Mouse (Mus musculus) midbrain, embryonic 16.5 days (tissue): ENCODE data around the gene Tecrl. TPM values are rescaled to one million over a fixed set of nuclear protein-coding genes. Genes with fewer than 3 reads are reported as not detected.
A peak's percentile ranks its signal among the peaks of the same experiment; 100 is the strongest.

ENCODE experiments used
- ATAC-seq: fragments of 200-750 bp; cut with Nextera tagmentation; 2 replicates; pipeline ENCODE4 v1.8.0; 2017; ENCODE audit warnings: moderate TSS enrichment
- H3K27ac ChIP-seq: fragments of 300-500 bp; sonication (generic); 2 replicates; pipeline ENCODE4 v1.5.1; 2014; ENCODE audit warnings: mild to moderate bottlenecking, low read length, mixed read lengths
- H3K27me3 ChIP-seq: fragments of 300-500 bp; sonication (generic); 2 replicates; pipeline ENCODE4 v1.6.1; 2014; ENCODE audit warnings: low read depth, low read length, mixed read lengths; ENCODE audit not compliant: control insufficient read depth, insufficient read depth
- H3K36me3 ChIP-seq: fragments of 300-500 bp; sonication (generic); 2 replicates; pipeline ENCODE4 v1.6.1; 2014; ENCODE audit warnings: mild to moderate bottlenecking, low read length, moderate library complexity, mixed read lengths; ENCODE audit not compliant: control insufficient read depth, insufficient read depth
- H3K4me1 ChIP-seq: fragments of 300-500 bp; sonication (generic); 2 replicates; pipeline ENCODE4 v1.6.1; 2014; ENCODE audit warnings: mild to moderate bottlenecking, low read length, mixed read lengths; ENCODE audit not compliant: control insufficient read depth, insufficient read depth
- H3K4me2 ChIP-seq: fragments of 300-500 bp; sonication (generic); 2 replicates; pipeline ENCODE4 v1.6.1; 2014; ENCODE audit warnings: mild to moderate bottlenecking, low read length, mixed read lengths
- H3K4me3 ChIP-seq: fragments of 300-500 bp; sonication (generic); 2 replicates; pipeline ENCODE4 v1.5.1; 2014; ENCODE audit warnings: low read depth, mild to moderate bottlenecking, low read length, moderate library complexity, mixed read lengths
- H3K9ac ChIP-seq: fragments of 300-500 bp; sonication (generic); 2 replicates; pipeline ENCODE4 v1.6.1; 2014; ENCODE audit warnings: low read depth, low read length, mixed read lengths
- H3K9me3 ChIP-seq: fragments of 300-500 bp; sonication (generic); replicated peaks from 2 replicates; pipeline ENCODE4 v1.6.1; 2014; ENCODE audit warnings: mild to moderate bottlenecking, low read length, mixed read lengths; ENCODE audit not compliant: control insufficient read depth, poor library complexity, severe bottlenecking
- WGBS: fragments of 180-500 bp; shearing (Covaris S2); extraction: QIAGEN DNeasy Blood & Tissue Kit; methylation state at CpG from one replicate; pipeline ENCODE4 v1.1.7; 2014; 5-methylcytosine and 5-hydroxymethylcytosine counted together
- polyA plus RNA-seq: library from polyadenylated mRNA; unstranded; fragments of >200 nt; fragmentation: Nextera tagmentation; extraction: Ambion mirVana; gene quantifications from 2 replicates; pipeline ENCODE4 v1.2.1, GENCODE M21; 2015

Gene Tecrl
- polyA plus RNA-seq = 0.08 and 0.24 TPM in 2 replicates

DNA sequence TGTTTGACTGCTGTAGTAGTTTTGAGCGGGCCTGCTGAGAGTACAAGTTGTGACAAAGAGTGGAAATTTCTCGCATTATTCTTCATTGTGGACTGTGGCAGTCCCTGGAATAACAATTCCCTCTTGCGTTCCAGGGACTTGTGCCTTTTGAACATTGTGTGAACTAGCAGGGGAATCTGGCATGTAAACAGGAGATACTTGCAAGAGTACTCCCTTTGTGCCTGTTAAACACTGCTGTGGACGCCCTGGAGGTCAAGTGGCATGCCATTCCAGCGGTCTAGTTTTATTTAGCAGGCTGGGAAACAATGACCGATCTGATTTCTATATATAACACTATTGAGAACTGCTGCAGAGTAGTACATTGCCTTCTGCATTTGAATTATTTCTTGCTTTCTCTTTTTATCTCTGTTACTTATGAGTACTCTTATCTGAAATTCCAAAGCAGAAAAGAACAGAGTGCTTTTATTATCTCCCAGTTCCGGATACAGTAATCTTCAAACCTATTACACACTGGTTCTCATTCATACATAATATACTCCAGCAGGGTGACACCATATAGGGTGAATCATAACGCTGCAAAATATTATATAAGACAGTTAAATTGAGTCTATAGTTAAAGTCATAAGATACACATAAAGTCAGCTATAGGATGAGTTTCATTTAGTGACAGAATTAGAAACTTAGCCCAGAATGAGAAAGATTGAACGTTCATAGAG is at the start of gene Tecrl:
Gene Tecrl, minus strand, starts transcription at position 350 of the 716 bp plus-strand sequence.
- peak within 1 kb of the TSS; percentile 22; the same call in 1 of the 2 replicates for H3K4me2 ChIP-seq
- H3K4me3 ChIP-seq = no peak within 1 kb of the TSS
- no peaks in the 10 kb centered on the region for H3K36me3 ChIP-seq
- ATAC-seq = no peak
- H3K27me3 ChIP-seq = no peaks in the 10 kb centered on the region
- 28% methylated on average over 9 of the region's 9 CpGs for WGBS
- no peak within 1 kb of the TSS for H3K27ac ChIP-seq
- H3K4me1 ChIP-seq = peaks cover 4% of the 10 kb centered on the region
- H3K9ac ChIP-seq = no peak within 1 kb of the TSS
- no peaks in the 10 kb centered on the region for H3K9me3 ChIP-seq

DNA sequence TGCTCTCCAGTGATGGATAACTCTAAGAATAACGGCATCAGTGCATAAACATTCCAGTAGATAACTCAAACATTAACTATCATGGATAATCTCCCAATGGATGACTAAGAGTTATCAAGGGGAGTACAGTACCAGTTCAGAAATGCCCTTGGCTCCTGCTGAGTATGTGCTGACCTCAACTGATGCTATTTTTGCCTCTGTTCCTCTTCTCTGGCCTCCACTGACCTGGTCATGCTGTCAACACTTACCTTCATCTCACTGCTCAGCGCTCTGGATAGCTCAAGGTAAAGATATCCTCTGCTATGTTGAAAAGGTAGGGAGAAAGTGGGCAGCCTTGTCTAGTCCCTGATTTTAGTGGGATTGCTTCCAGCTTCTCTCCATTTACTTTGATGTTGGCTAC is 30.0 kb upstream of the Tecrl start:
- Histone ChIP-seq H3K4me3 (no peak overlapping the region), H3K4me1 (no peaks in the 10 kb centered on the region), H3K9ac (no peak overlapping the region), H3K27me3 (no peaks in the 10 kb centered on the region), H3K36me3 (no peaks in the 10 kb centered on the region), H3K9me3 (no peaks in the 10 kb centered on the region), H3K4me2 (no peak overlapping the region), H3K27ac (no peak overlapping the region)
- ATAC-seq = no peak
- 81% methylated on average over 2 of the region's 2 CpGs for WGBS

DNA sequence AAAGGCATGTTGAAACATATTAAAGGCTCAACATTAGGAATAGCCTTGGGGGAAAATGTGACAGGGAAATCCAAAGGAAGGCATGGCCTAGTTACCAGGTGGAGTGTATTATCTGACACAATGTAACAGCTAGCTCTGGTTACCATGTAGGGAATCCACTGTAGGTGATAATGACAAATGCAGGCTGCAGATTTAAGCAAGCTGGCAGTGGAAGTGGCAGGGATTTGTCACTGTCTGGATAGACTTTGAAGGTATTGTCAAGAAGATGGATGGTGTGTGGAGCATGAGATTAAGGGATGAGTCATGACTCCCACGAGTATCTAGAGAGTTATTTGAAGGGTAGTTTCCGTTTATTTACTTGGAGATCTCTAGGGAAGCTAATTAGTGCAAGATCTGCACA is 3.4 kb downstream of the Tecrl start:
- ATAC-seq = no peak
- Histone ChIP-seq H3K4me1 (peaks cover 4% of the 10 kb centered on the region), H3K4me3 (no peak overlapping the region), H3K27ac (no peak overlapping the region), H3K9ac (no peak overlapping the region), H3K9me3 (no peaks in the 10 kb centered on the region), H3K4me2 (no peak overlapping the region), H3K36me3 (no peaks in the 10 kb centered on the region), H3K27me3 (no peaks in the 10 kb centered on the region)
- 50% methylated on average over 2 of the region's 2 CpGs for WGBS

DNA sequence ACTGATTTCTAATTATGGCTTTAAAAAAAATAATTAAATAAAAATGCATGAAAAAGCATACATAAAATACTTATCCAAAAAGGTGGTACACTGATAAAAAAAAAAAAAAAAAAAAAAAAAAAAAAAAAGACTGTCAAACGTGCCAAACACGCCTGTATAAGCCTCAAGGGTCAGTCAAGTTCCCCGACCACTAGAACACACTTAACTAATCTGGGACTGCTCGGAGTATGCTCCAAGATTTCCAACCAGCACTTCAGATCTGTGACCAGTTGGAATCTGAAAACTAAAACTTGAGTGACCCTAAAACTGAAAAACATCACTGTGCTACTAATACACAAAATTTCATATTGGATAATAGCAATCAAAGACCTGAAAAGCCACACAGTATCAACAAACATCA is 15.9 kb downstream of the Tecrl start:
- ATAC-seq = no peak
- H3K4me3 ChIP-seq = no peak overlapping the region
- 91% methylated on average over 4 of the region's 4 CpGs for WGBS
- no peak overlapping the region for H3K9ac ChIP-seq
- no peak overlapping the region for H3K4me2 ChIP-seq
- H3K27me3 ChIP-seq = no peaks in the 10 kb centered on the region
- H3K27ac ChIP-seq = no peak overlapping the region
- no peaks in the 10 kb centered on the region for H3K9me3 ChIP-seq
- H3K36me3 ChIP-seq = no peaks in the 10 kb centered on the region
- no peaks in the 10 kb centered on the region for H3K4me1 ChIP-seq

DNA sequence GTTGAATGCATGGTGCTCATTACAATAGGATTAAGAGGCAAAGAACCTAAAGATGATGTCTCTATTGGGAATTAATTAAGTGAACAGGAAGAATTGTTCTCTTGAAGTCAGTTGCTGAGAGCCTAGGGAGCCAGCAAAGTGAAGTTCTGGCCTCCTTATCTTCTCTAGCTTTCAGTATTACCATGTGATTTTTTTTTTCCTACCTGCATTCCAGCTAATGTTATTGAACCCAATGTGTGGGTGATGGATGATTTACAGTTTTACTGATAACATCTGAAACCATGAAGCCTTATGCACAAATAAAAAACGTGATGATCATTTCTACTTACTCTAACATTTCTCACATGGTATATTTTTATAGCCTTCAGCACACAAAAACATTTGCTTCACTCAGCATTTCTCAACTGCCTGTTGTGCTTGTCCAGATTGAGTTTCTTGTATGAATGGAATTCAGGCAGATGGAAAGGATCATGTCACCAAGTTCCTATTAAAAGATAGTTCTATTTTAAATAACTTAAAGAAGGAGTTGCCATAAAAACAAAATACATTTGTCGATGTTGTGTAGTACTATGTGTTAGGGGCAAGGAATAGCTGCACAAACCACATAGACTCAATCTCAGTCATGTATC is 87.7 kb downstream of the Tecrl start:
- Histone ChIP-seq H3K4me3 (no peak overlapping the region), H3K9ac (no peak overlapping the region), H3K36me3 (no peaks in the 10 kb centered on the region), H3K9me3 (peaks cover under 1% of the 10 kb centered on the region; the same call in 1 of the 2 replicates), H3K27ac (no peak overlapping the region), H3K27me3 (no peaks in the 10 kb centered on the region), H3K4me2 (no peak overlapping the region), H3K4me1 (no peaks in the 10 kb centered on the region)
- 73% methylated on average over 2 of the region's 2 CpGs for WGBS
- no peak for ATAC-seq

DNA sequence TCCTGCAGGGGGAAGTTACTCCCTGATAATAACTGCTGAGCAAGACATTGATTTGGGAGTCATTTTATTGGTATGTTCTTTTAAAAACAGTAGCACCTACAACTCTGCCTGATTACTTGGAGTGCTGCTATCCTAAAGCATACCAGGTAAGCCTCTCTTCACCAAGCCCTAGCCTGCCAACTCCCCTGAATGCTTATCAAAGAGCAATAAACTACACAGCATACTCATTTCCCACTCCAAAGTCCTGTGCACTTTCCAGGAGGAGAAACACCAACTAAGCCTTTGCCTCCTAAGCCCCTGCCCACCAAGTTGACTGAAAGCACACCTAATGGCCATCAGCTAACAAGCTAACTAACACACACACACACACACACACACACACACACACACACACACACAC is 94.9 kb downstream of the Tecrl start:
- H3K36me3 ChIP-seq = no peaks in the 10 kb centered on the region
- H3K27me3 ChIP-seq = no peaks in the 10 kb centered on the region
- peaks cover 4% of the 10 kb centered on the region; the same call in 1 of the 2 replicates for H3K9me3 ChIP-seq
- ATAC-seq = no peak
- H3K9ac ChIP-seq = no peak overlapping the region
- H3K4me1 ChIP-seq = no peaks in the 10 kb centered on the region
- no peak overlapping the region for H3K27ac ChIP-seq
- H3K4me3 ChIP-seq = no peak overlapping the region
- H3K4me2 ChIP-seq = no peak overlapping the region

DNA sequence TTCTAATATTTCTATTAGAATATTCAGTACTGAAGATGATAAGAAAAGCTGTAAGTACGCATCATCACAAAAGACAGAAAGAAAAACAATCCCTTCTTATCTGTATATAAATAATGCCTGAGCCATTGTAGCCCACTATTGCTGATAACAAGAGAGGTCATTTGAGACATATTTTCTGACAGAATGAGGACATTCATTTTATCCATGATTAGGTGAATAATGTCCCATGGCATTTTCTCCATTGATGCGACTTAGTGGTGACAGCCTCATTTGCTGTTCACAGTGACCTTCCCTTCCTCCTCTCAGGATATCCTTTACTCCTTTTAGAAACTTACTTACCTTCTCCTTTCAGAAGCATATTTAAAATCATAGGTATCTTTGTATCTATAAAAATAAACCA is 100.9 kb downstream of the Tecrl start:
- no peaks in the 10 kb centered on the region for H3K36me3 ChIP-seq
- no peak for ATAC-seq
- no peaks in the 10 kb centered on the region for H3K27me3 ChIP-seq
- 75% methylated on average over 2 of the region's 2 CpGs for WGBS
- no peak overlapping the region for H3K27ac ChIP-seq
- H3K4me1 ChIP-seq = no peaks in the 10 kb centered on the region
- no peak overlapping the region for H3K4me3 ChIP-seq
- H3K4me2 ChIP-seq = no peak overlapping the region
- H3K9me3 ChIP-seq = no peaks in the 10 kb centered on the region
- H3K9ac ChIP-seq = no peak overlapping the region

DNA sequence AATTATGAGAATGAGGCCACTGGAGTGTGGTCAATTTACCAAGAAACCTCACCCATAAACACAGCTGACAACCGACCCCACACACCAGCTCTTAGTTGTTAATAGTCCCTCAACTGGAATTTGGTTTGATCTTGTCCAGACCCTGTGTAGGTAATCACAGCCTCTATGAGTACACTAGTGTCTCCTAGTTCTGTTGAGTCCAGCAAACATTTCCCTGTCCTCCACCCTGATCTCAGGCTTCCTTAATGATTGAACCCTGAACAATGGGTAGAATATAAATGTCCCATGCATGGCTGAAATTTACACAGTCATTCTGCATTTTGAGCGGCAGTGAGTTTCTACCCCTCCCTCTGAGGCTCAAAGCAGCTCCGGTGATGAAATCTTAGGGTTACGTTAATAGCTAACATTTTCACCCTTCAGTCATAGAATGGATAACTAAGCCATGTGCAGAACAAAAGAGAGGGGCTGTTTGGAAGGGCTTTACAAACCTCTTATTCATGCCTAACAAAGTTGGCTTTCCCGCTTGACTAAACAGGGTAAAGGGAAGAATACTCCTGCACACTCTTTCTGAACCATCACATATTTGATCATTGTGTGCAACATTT is 116.0 kb downstream of the Tecrl start:
- no peaks in the 10 kb centered on the region for H3K27me3 ChIP-seq
- H3K9ac ChIP-seq = no peak overlapping the region
- no peak overlapping the region for H3K4me2 ChIP-seq
- H3K4me3 ChIP-seq = no peak overlapping the region
- H3K36me3 ChIP-seq = no peaks in the 10 kb centered on the region
- H3K9me3 ChIP-seq = no peaks in the 10 kb centered on the region
- 22% methylated on average over 5 of the region's 5 CpGs for WGBS
- H3K27ac ChIP-seq = no peak overlapping the region
- H3K4me1 ChIP-seq = no peaks in the 10 kb centered on the region
- no peak for ATAC-seq
